Mouse (Mus musculus) mouse trophoblast stem cell (cell line): ENCODE data around the gene Tex36.

Experiments used
- in situ Hi-C, 2 experiments: fragments of 300-500 bp; cut with MseI, MboI; formaldehyde crosslinking; loops; 2 replicates in 1 of 2; 3 replicates in 1 of 2; pipeline ENCODE4 v1.15.1; 2025

Tex36 gene

DNA sequence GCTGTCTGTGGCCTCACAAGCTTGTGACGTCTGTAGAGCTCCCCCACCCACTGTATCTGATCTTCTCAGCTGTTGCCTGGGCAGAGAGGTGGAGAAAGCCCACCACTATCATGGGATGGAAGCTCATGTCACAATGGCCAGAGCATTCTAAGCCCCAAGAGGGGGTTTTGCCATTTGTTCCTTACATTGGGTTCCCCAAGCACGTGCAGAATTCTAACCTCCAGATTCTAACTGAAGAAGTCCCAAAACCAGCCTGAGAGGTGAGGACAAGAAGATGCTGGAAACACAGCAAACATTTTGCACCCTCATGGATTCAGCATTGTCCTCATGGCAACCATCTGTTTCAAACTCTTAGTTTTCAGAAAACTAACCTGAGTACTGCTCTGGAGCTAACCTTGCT is at the start of gene Tex36:
Gene Tex36, minus strand, starts transcription at position 101 of the 400 bp plus-strand sequence.
- in situ Hi-C loops, result no loop called here

DNA sequence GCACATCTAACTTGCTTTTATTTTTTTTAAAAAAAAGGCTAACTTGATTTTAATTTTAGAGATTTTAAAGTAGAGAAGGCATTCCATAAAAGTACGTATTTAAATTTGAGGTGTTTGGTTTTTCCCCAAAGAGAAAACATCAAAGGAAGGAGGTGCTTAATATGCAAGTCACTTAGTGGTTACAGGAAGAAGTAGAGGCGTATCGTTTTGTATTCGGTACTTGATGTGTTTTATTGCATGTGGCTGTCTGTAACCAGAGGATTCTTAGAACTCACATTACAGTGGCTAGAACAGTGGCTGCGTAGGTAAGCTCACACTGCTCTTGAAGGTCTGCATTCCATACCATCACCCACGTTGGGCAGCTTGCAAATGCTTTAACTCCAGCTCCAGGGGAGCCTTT is 43.8 kb upstream of the Tex36 start:
- in situ Hi-C loops, result no loop called here

DNA sequence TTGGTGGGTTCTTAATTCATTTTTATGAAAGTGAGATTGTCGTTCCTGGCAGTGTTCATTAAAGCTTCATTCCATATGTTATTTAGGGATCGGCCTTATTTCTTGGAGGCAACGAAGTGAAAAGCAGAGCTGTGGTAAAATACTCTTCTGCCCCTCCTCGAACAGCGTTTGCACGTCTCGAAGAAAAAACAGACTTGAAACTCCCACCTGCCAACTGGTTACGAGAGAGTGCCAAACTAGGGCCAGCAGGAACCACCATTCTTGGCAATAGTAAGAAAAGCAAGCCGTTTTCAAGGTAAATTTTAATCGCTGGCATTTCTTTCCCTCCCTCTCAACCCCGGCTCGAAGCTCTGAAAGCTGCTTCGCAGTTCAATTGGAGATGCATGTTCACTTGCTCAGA is 36.9 kb upstream of the Tex36 start:
- in situ Hi-C loops, result no loop called here

DNA sequence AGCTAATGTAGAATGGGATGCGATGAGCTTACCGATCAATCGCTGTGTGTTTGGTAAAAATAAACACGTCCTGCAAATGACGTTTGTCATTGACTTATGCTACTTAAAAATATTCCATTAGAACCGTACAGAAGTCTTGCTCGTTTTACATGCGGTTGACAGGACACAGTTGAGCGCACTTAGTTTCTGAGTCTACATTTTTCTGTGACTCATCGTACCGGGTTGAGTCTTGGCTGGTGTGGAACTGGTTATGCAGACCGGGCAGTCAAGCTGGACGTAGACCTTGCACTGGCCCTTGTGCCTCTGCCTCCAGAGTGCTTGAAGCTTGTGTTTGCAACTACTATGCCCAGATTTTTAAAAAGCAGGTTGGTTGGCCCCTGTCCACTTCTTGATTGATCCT is 36.3 kb upstream of the Tex36 start:
- in situ Hi-C loops, result no loop called here

DNA sequence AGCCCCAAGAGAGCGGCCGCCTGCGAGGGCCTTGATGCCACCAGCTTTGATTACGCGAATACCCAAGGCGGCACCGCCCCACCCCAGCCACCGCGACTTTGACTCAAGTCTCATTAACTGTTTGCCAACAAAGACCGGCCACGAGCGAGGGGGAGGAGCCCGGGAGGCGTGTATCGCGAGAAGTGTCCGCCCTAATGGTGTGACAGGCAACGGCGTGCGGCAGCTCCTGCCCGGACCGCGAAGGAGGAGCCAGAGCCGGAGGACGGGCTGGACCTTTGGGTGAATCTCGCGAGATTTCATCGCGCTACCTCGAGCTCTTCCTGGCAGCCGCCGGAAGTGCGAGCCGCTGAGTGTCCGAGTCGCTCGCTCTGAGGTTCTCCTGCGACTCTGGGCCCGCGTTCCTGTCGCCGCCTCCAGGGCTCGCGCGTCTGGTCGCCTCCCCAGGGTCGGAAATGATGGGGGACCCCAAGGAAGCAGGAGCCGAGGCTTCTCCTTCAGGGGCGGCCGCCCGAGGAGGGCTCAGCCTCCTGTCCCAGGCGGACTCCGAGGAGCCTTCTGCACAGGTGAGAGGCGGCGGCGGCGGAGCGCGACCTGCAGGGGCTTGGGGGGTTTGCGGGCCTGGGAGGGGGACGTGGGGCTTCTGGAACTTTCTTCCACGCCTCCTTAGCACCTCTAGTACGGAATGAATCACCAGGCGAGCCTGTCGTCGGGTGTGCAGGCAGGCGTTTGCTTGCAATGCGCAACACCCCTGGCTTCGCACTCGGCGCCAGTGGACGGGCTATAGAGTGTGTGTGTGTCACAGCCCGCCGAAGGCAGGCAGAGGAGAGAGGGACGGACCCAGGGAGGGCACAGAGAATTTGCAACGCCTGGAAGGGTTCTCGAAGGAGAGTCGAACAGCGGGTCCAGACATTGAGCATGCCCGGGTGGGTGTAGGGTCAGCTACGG is 35.7 kb upstream of the Tex36 start, which contains the start of gene Edrf1:
Gene Edrf1, plus strand, starts transcription at position 183 of the 945 bp plus-strand sequence.
- in situ Hi-C loops, result no loop called here

DNA sequence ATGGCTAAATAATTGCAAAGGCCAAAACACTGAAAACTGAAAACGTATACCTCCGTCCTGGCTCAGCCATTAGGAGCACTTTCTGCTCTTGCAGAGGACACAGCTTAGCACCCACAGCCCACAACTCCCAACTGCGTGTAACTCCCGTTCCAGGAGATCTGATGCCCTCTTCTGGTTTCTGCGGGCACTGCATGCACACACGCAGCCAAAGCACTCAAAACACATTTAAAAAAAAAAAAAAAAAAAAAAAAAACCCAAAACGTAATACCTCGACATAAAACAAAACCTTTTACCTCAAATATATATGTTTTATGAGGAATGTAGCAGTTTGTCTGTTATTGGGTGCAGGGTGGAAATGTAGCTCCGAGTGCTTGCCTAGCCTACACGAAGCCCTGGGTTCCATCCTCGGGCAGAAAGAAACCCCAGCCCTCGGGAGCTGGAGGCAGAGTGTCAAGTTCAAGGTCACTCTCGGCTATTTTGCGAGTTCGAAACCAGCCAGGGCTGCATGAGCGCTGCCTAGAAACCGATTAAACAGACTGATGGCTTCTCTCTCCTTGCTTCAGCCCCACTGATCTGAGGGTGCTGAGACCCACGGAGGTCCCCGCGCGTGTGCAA is 34.9 kb upstream of the Tex36 start:
- in situ Hi-C loops, result no loop called here

GRCm38 (mm10) chr7:133634932-133635650 is 33.1 kb upstream of the Tex36 start:
- in situ Hi-C loops, result no loop called here

DNA sequence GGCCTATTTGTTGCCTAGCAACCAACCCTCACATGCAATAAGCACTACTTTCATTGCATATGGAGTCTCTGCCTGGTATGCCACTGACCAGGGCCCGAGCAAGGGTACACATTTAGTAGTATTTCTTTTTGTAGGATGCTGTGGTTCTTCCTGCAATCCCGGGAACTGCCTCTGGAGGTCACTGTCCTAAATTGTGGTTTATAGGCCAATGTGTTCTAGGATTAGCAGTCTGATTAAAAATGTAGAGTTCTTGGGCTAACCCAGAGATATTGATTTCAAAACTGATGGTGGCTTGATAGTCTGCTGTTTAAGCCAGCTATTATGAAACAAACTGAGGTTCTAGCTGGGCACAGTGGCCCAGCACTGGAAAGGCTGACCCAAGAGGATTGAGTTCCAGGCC is 30.5 kb upstream of the Tex36 start:
- in situ Hi-C loops, result no loop called here

- in situ Hi-C loops, result no loop called here
Measured at GRCm38 (mm10) chr7:133630821-133631220, 28.9 kb upstream of the Tex36 start.

- in situ Hi-C loops, result no loop called here
Measured at GRCm38 (mm10) chr7:133627184-133627936, 25.4 kb upstream of the Tex36 start.

GRCm38 (mm10) chr7:133623226-133623625 is 21.3 kb upstream of the Tex36 start:
- in situ Hi-C loops, result no loop called here

DNA sequence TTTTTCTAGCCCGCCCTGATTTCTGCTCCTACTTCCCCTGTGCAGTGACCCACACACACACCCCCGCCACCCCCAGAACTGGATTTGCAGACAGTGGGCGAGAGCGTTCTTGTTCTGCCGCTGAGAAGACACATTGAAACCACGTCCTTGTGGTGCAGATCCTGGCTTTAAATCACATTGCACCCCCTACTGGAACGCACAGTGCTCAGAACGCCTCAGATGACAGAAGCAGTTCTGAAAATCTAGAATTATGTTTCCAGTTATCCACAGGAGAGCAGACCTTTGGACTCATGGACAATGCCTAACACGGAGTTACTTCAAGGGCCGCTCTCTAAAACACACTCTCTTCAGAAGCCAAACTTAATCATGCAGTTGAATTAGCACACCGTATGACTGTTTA is 18.8 kb upstream of the Tex36 start:
- in situ Hi-C loops, result no loop called here

DNA sequence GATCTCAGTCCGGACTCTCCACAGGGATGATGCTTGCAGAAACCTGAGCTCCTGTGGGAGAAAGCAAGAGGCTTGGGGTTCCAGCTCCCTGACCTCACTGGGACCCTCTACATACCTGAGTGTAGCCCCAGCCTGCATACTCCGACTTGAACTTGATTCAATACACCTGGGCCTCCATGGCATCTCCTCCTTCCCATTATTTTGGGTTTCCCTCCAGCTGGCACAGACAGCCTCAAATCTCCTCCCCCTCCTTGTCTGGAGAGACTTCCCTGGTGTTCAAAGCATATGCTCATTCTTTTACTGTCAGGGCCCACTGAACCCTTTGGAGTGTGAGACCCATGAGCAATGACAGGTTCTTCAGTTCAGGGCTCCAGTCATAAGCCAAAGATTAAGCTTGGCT is 11.0 kb upstream of the Tex36 start:
- in situ Hi-C loops, result no loop called here

DNA sequence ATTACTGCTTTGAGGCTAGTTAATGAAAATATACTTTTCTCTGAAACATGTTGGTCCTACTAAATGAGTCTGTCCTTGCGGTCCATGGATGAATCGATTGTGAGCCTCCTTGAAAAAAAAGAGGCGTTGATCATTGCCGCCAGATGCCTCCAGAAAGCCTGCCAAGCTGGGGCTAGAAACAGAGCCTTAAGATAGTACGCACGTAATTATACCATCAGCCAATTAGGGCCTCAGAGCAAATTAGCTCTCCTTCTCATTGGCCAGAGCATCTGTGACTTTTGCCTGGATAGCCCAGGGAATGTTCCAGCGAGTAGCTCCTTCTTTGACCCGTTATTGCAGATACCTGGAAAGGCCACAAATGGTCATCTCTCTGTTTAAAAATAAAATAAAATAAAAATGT is 7.6 kb upstream of the Tex36 start:
- in situ Hi-C loops, result no loop called here

GRCm38 (mm10) chr7:133608631-133609340 is 6.8 kb upstream of the Tex36 start:
- in situ Hi-C loops, result no loop called here

GRCm38 (mm10) chr7:133607883-133608575 is 6.1 kb upstream of the Tex36 start:
- in situ Hi-C loops, result no loop called here

GRCm38 (mm10) chr7:133607331-133607730 is 5.4 kb upstream of the Tex36 start:
- in situ Hi-C loops, result no loop called here

- in situ Hi-C loops, result no loop called here
Measured at GRCm38 (mm10) chr7:133604427-133605081, 2.6 kb upstream of the Tex36 start.

DNA sequence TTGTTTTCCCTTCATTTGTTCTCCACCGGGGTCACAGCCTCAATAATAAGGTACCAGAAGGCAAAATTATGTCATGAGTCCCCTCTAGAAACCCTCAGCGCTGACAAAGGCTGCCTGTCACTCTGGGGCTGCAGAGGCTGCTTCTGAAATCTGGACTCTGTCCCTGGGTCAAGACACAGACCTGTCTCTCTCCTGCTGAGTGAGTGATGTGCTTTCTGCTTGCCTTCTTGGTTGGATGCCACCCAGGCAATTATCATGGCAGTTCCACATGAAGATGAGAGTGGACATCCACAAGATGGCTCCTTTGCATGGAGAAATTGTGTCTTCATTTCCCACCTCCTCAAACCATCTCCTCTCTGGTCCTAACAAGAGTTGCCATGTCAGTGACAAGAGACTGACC is 1.2 kb upstream of the Tex36 start:
- in situ Hi-C loops, result no loop called here

- in situ Hi-C loops, result no loop called here
Measured at GRCm38 (mm10) chr7:133600558-133600957, 1.4 kb downstream of the Tex36 start.
